Mouse (Mus musculus): ENCODE data around the gene Nxpe4.
A peak's percentile ranks its signal among the peaks of the same experiment; 100 is the strongest.
"Not testable (repeated sequence)": the region's sequence is repeated elsewhere in the genome, so short reads cannot be mapped to it uniquely, and the experiment has no call there.

Gene Nxpe4

GRCm38 (mm10) chr9:48161505-48162192 lies at the start of gene Nxpe4:
Gene Nxpe4 (plus strand): TSS chr9:48162023.
- peak; percentile 75 to 82 for DNase-seq

GRCm38 (mm10) chr9:48126815-48127214 lies 35.0 kb upstream of the Nxpe4 start:
- no peak for DNase-seq

- no peak for DNase-seq
Measured at GRCm38 (mm10) chr9:48137507-48137906, 24.3 kb upstream of the Nxpe4 start.

- no peak for DNase-seq
Measured at GRCm38 (mm10) chr9:48140485-48141411, 21.1 kb upstream of the Nxpe4 start.

GRCm38 (mm10) chr9:48142646-48143045 lies 19.2 kb upstream of the Nxpe4 start:
- no peak for DNase-seq

- DNase-seq: no peak
Measured at GRCm38 (mm10) chr9:48146761-48147160, 15.1 kb upstream of the Nxpe4 start.

GRCm38 (mm10) chr9:48166531-48166930 lies 4.7 kb downstream of the Nxpe4 start:
- not testable (repeated sequence) for DNase-seq

- DNase-seq: no peak
Measured at GRCm38 (mm10) chr9:48176764-48177163, 14.9 kb downstream of the Nxpe4 start.

- no peak for DNase-seq
Measured at GRCm38 (mm10) chr9:48181300-48181699, 19.5 kb downstream of the Nxpe4 start.

GRCm38 (mm10) chr9:48182718-48183414 lies 21.0 kb downstream of the Nxpe4 start:
- DNase-seq: peak in 1 of 2 experiments; percentile 4

GRCm38 (mm10) chr9:48184319-48184718 lies 22.5 kb downstream of the Nxpe4 start:
- peak; percentile 18 to 20 for DNase-seq

- DNase-seq: no peak
Measured at GRCm38 (mm10) chr9:48188854-48189253, 27.0 kb downstream of the Nxpe4 start.

GRCm38 (mm10) chr9:48197458-48197884 lies 35.6 kb downstream of the Nxpe4 start:
- DNase-seq: no peak

- DNase-seq: no peak
Measured at GRCm38 (mm10) chr9:48210970-48211369, 49.1 kb downstream of the Nxpe4 start.

- DNase-seq: no peak
Measured at GRCm38 (mm10) chr9:48211912-48212311, 50.1 kb downstream of the Nxpe4 start.

- DNase-seq: no peak
Measured at GRCm38 (mm10) chr9:48214751-48215150, 52.9 kb downstream of the Nxpe4 start.

GRCm38 (mm10) chr9:48216091-48217001 lies 54.5 kb downstream of the Nxpe4 start:
- DNase-seq: no peak

- no peak for DNase-seq
Measured at GRCm38 (mm10) chr9:48230706-48231105, 68.9 kb downstream of the Nxpe4 start.

GRCm38 (mm10) chr9:48236455-48236854 lies 74.6 kb downstream of the Nxpe4 start:
- DNase-seq: no peak

GRCm38 (mm10) chr9:48238153-48238755 lies 76.4 kb downstream of the Nxpe4 start:
- peak; percentile 10 to 22 for DNase-seq

- DNase-seq: no peak
Measured at GRCm38 (mm10) chr9:48239461-48239860, 77.6 kb downstream of the Nxpe4 start.

GRCm38 (mm10) chr9:48240431-48240830 lies 78.6 kb downstream of the Nxpe4 start:
- DNase-seq: no peak

All from cerebellum, adult 18-20 months (tissue).